29 mouse cellular contexts compared by ENCODE assay signal in the genomic region with DNA sequence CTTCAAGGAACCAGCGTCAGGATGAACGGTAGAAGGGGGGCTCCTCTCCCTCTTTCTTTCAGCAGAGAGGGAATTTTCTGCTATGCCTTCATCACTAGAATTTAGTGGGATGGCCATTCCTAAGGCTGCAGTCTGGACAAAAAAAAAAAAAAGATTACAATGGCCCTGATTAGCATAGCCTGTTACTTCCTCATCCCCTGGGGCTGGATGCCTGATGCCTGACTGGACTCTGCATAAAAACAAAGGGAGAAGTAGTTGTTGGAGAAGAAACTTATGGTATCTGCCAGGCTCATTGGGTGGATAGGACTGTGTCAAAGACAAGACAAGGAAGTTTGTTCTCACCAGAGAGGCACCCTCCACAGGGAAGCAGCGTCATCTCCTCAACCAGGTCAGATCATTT. TPM values are rescaled to one million over a fixed set of nuclear protein-coding genes. Genes with fewer than 3 reads are reported as not detected.
A peak's percentile ranks its signal among the peaks of the same experiment; 100 is the strongest.
DNase-seq lines count a peak whose midpoint lies in the region; ATAC-seq and TF ChIP-seq lines count a peak whose summit lies in the region.
"Had no signal": no experiment of that assay in that cellular context is flagged by ENCODE, and none has a peak within 500 bp of the region (broad histone marks: within the 10 kb centered on the region; RNA-seq: fewer than 3 reads in every experiment).

No protein-coding gene starts in this region.

- no peaks in the 10 kb centered on the region for H3K9me3 ChIP-seq in ES-E14 (ENCODE audit: control insufficient read depth, insufficient read depth, low read depth, low read length)
- H3K9me3 ChIP-seq in heart, embryonic 12.5 days (replicated peaks): no peaks in the 10 kb centered on the region
- no peaks in the 10 kb centered on the region for H3K9me3 ChIP-seq in midbrain, embryonic 16.5 days (replicated peaks; ENCODE audit: control insufficient read depth, low read length, poor library complexity, severe bottlenecking)
- H3K9me3 ChIP-seq: embryonic facial prominence, embryonic 10.5 days; embryonic facial prominence, embryonic 12.5 days; forebrain, embryonic 13.5 days; forebrain, embryonic 15.5 days had no signal

- DNase-seq in ES-CJ7 (ENCODE audit: low read depth, low spot score) (peak; percentile 52), ES-E14 (ENCODE audit: low read depth, low spot score) (peak; percentile 8), R1 (ENCODE audit: low read depth, low spot score) (peak; percentile 81)
- DNase-seq in heart, postnatal 10 days: no peak
- DNase-seq: adrenal gland, adult 8-10 months; adrenal gland, postnatal 14 days; adrenal gland, postnatal 36 days; cerebellum, adult 11 months; cerebellum, adult 18-20 months; cerebellum, adult 8-10 months; cerebellum, adult 9-11 months; cerebellum, postnatal 14 days; cerebellum, postnatal 36 days; embryo, embryonic 11 days; forebrain, postnatal 0 days had no signal

- H3K4me3 ChIP-seq in ES-E14 (ENCODE audit: insufficient read depth in 1 of 2, low read depth in 1 of 2, low read length in 2 of 2, poor library complexity in 1 of 2, severe bottlenecking in 1 of 2): no peak overlapping the region
- no peak overlapping the region for H3K4me3 ChIP-seq in heart, embryonic 12.5 days
- H3K4me3 ChIP-seq in midbrain, embryonic 16.5 days (ENCODE audit: low read depth, low read length): no peak overlapping the region
- H3K4me3 ChIP-seq: embryonic facial prominence, embryonic 10.5 days; embryonic facial prominence, embryonic 12.5 days; forebrain, embryonic 13.5 days; forebrain, embryonic 15.5 days had no signal

- no peaks in the 10 kb centered on the region for H3K36me3 ChIP-seq in ES-E14 (ENCODE audit: control insufficient read depth, insufficient read depth, low read length, poor library complexity, severe bottlenecking)
- H3K36me3 ChIP-seq in heart, embryonic 12.5 days: no peaks in the 10 kb centered on the region
- no peaks in the 10 kb centered on the region for H3K36me3 ChIP-seq in midbrain, embryonic 16.5 days (ENCODE audit: control insufficient read depth, insufficient read depth, low read length)
- H3K36me3 ChIP-seq: embryonic facial prominence, embryonic 10.5 days; embryonic facial prominence, embryonic 12.5 days; forebrain, embryonic 15.5 days had no signal

- H3K27ac ChIP-seq in ES-E14 (ENCODE audit: insufficient read depth, low read depth, low read length, poor library complexity, severe bottlenecking): no peak overlapping the region
- H3K27ac ChIP-seq in heart, embryonic 12.5 days (ENCODE audit: poor library complexity, severe bottlenecking): no peak overlapping the region
- H3K27ac ChIP-seq in midbrain, embryonic 16.5 days (ENCODE audit: low read length): no peak overlapping the region
- H3K27ac ChIP-seq: embryonic facial prominence, embryonic 10.5 days; embryonic facial prominence, embryonic 12.5 days; forebrain, embryonic 13.5 days; forebrain, embryonic 15.5 days had no signal

- H3K4me1 ChIP-seq in ES-E14 (ENCODE audit: control insufficient read depth in 2 of 2, insufficient read depth in 2 of 2, low read length in 2 of 2, poor library complexity in 1 of 2): no peaks in the 10 kb centered on the region
- no peaks in the 10 kb centered on the region for H3K4me1 ChIP-seq in heart, embryonic 12.5 days (replicated peaks)
- no peaks in the 10 kb centered on the region for H3K4me1 ChIP-seq in midbrain, embryonic 16.5 days (ENCODE audit: control insufficient read depth, insufficient read depth, low read length)
- H3K4me1 ChIP-seq: embryonic facial prominence, embryonic 10.5 days; embryonic facial prominence, embryonic 12.5 days; forebrain, embryonic 13.5 days; forebrain, embryonic 15.5 days had no signal

- intact Hi-C loops in heart, postnatal 10 days (cut with DNase I): no loop called here

- no peak for ATAC-seq in heart, embryonic 12.5 days (ENCODE audit: insufficient number of reproducible peaks, low FRiP score)
- ATAC-seq in midbrain, embryonic 16.5 days: no peak
- ATAC-seq: activated CD4-positive, CD25-positive, alpha-beta regulatory T cell, adult 4 months; forebrain, embryonic 13.5 days; forebrain, embryonic 15.5 days; forebrain, postnatal 0 days; Patski had no signal

- H3K9ac ChIP-seq in ES-E14 (ENCODE audit: insufficient read depth, low read depth, low read length, poor library complexity, severe bottlenecking): no peak overlapping the region
- H3K9ac ChIP-seq in heart, embryonic 12.5 days: no peak overlapping the region
- no peak overlapping the region for H3K9ac ChIP-seq in midbrain, embryonic 16.5 days (ENCODE audit: low read depth, low read length)
- H3K9ac ChIP-seq: embryonic facial prominence, embryonic 12.5 days; forebrain, embryonic 13.5 days; forebrain, embryonic 15.5 days; forebrain, postnatal 0 days had no signal

- no peaks in the 10 kb centered on the region for H3K27me3 ChIP-seq in heart, embryonic 12.5 days (replicated peaks)
- no peaks in the 10 kb centered on the region for H3K27me3 ChIP-seq in midbrain, embryonic 16.5 days (ENCODE audit: control insufficient read depth, insufficient read depth, low read depth, low read length)
- H3K27me3 ChIP-seq: embryonic facial prominence, embryonic 12.5 days; forebrain, embryonic 13.5 days; forebrain, embryonic 15.5 days had no signal

- 78% methylated on average over 3 of the region's 3 CpGs for WGBS in heart, embryonic 12.5 days
- 70% methylated on average over 3 of the region's 3 CpGs for WGBS in midbrain, embryonic 16.5 days

- no peak overlapping the region for H3K4me2 ChIP-seq in heart, embryonic 12.5 days
- no peak overlapping the region for H3K4me2 ChIP-seq in midbrain, embryonic 16.5 days (ENCODE audit: low read length)
- H3K4me2 ChIP-seq: embryonic facial prominence, embryonic 12.5 days; forebrain, embryonic 13.5 days; forebrain, embryonic 15.5 days had no signal

- in situ Hi-C loops in ES-E14 (cut with MboI; ENCODE audit: low sequenced_read_pairs in 2 of 2, unreplicated experiment in 2 of 2): no loop called here

TF ChIP-seq in ES-E14, 5 proteins besides CTCF, POLR2A, EP300 and RAD21:
- TF ChIP-seq ZNF384 (IDR thresholded peaks at IDR 0.05; ENCODE audit: low read depth, low read length): peak; percentile 83
- no peak for TF ChIP-seq ZC3H11A (IDR thresholded peaks at IDR 0.05; ENCODE audit: borderline replicate concordance, low read depth, low read length)
TF ChIP-seq in ES-E14: peak in this region for 1.

RNA-seq across cellular contexts. Expression of a gene that starts 25.7 kb away (rescaled TPM):
- not detected in 2 replicates for total RNA-seq in ES-E14 (2012; rRNA removed)
- total RNA-seq in heart, postnatal 10 days (2021): not detected
- polyA plus RNA-seq in heart, embryonic 12.5 days (2016; fragmentation: Nextera tagmentation; extraction: Ambion mirVana): not detected in 2 replicates
- polyA plus RNA-seq in midbrain, embryonic 16.5 days (2015; fragmentation: Nextera tagmentation; extraction: Ambion mirVana): not detected in 2 replicates
- total RNA-seq: adrenal gland, adult 18-20 months; adrenal gland, postnatal 36 days; common myeloid progenitor, adult 5-6 weeks; forebrain, postnatal 0 days; MEL had no signal
- polyA plus RNA-seq: activated CD4-positive, CD25-positive, alpha-beta regulatory T cell, adult 4 months; C2C12; embryonic facial prominence, embryonic 10.5 days; embryonic facial prominence, embryonic 12.5 days; embryonic facial prominence, embryonic 14.5 days; forebrain, embryonic 11.5 days; forebrain, embryonic 13.5 days; forebrain, embryonic 15.5 days; forebrain, postnatal 0 days; Patski had no signal

RNA-seq across cellular contexts. Expression of a gene that starts 58.9 kb away (rescaled TPM):
- not detected in 2 replicates for total RNA-seq in ES-E14 (2012; rRNA removed)
- not detected for total RNA-seq in heart, postnatal 10 days (2021)
- not detected in 2 replicates for polyA plus RNA-seq in heart, embryonic 12.5 days (2016; fragmentation: Nextera tagmentation; extraction: Ambion mirVana)
- not detected in 2 replicates for polyA plus RNA-seq in midbrain, embryonic 16.5 days (2015; fragmentation: Nextera tagmentation; extraction: Ambion mirVana)
- total RNA-seq: common myeloid progenitor, adult 5-6 weeks; forebrain, postnatal 0 days; MEL had no signal
- polyA plus RNA-seq: activated CD4-positive, CD25-positive, alpha-beta regulatory T cell, adult 4 months; C2C12; embryonic facial prominence, embryonic 10.5 days; embryonic facial prominence, embryonic 12.5 days; embryonic facial prominence, embryonic 14.5 days; forebrain, embryonic 11.5 days; forebrain, embryonic 13.5 days; forebrain, embryonic 15.5 days; forebrain, postnatal 0 days; Patski had no signal

Comparison
In these comparisons a context has a peak if more than half of its experiments do, and no peak if none do; other contexts are left out.
1. DNase-seq: peak in ES-CJ7 (single experiment), ES-E14 (single experiment) and R1 (single experiment); none in heart, postnatal 10 days (0 of 2).